Comparison of ENCODE assay signal across 22 mouse cellular contexts in the genomic region with DNA sequence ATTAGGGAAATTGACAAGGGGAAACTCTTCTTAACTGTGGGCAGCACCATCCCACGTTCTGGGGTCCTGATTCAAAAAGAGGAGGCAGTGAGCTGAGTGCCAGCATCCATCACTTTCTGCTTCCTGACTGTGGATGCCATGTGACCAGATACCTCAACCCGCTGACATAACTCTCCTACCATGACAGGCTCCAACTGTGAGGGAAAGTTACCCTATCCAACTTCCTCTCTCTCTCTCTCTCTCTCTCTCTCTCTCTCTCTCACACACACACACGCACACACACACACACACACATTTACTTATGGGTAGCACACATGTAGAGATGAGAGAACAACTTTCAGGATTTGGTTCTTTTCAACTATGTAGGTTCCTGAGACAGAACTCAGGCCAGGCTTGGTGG. TPM values are rescaled to one million over a fixed set of nuclear protein-coding genes. Genes with fewer than 3 reads are reported as not detected.
A peak's percentile ranks its signal among the peaks of the same experiment; 100 is the strongest.
DNase-seq lines count a peak whose midpoint lies in the region; ATAC-seq and TF ChIP-seq lines count a peak whose summit lies in the region.
"Had no signal": no experiment of that assay in that cellular context is flagged by ENCODE, and none has a peak within 500 bp of the region (broad histone marks: within the 10 kb centered on the region; RNA-seq: fewer than 3 reads in every experiment).

No protein-coding gene starts in this region.

- H3K9me3 ChIP-seq in liver, embryonic 12.5 days (replicated peaks), result no peaks in the 10 kb centered on the region
- no peaks in the 10 kb centered on the region for H3K9me3 ChIP-seq in liver, embryonic 11.5 days (ENCODE audit: control insufficient read depth, low read length)
- H3K9me3 ChIP-seq in liver, embryonic 16.5 days (replicated peaks; ENCODE audit: control insufficient read depth, low read length), result no peaks in the 10 kb centered on the region
- H3K9me3 ChIP-seq: embryonic facial prominence, embryonic 13.5 days; forebrain, embryonic 13.5 days; G1E; heart, embryonic 12.5 days; hindbrain, embryonic 10.5 days; hindbrain, embryonic 15.5 days had no signal

- no peak for TF ChIP-seq POLR2A in lung, adult 2 months (IDR thresholded peaks at IDR 0.05; ENCODE audit: borderline replicate concordance, extremely low read depth, low read depth, low read length)

- peaks cover 23% of the 10 kb centered on the region for H3K36me3 ChIP-seq in liver, embryonic 12.5 days
- H3K36me3 ChIP-seq in liver, embryonic 11.5 days (ENCODE audit: control insufficient read depth, insufficient read depth, low read length), result peaks cover 6% of the 10 kb centered on the region; the same call in 1 of the 2 replicates
- H3K36me3 ChIP-seq in liver, embryonic 16.5 days (ENCODE audit: control insufficient read depth, insufficient read depth), result peaks cover 12% of the 10 kb centered on the region
- H3K36me3 ChIP-seq: hindbrain, embryonic 15.5 days had no signal

- no peaks in the 10 kb centered on the region for H3K27me3 ChIP-seq in liver, embryonic 12.5 days (replicated peaks)
- no peaks in the 10 kb centered on the region for H3K27me3 ChIP-seq in liver, embryonic 11.5 days (replicated peaks; ENCODE audit: control insufficient read depth, insufficient read depth, low read length)
- H3K27me3 ChIP-seq in liver, embryonic 16.5 days (ENCODE audit: control insufficient read depth, insufficient read depth, low read depth, low read length), result no peaks in the 10 kb centered on the region
- H3K27me3 ChIP-seq: embryonic facial prominence, embryonic 13.5 days; forebrain, embryonic 13.5 days; heart, embryonic 12.5 days; hindbrain, embryonic 15.5 days had no signal

- H3K27ac ChIP-seq in liver, embryonic 12.5 days, result peak overlapping the region; percentile 99
- no peak overlapping the region for H3K27ac ChIP-seq in liver, embryonic 11.5 days (ENCODE audit: low read depth, low read length)
- H3K27ac ChIP-seq in liver, embryonic 16.5 days (ENCODE audit: low read length), result peak overlapping the region; percentile 82
- H3K27ac ChIP-seq: embryonic facial prominence, embryonic 13.5 days; forebrain, embryonic 13.5 days; hindbrain, embryonic 15.5 days had no signal

- H3K9ac ChIP-seq in liver, embryonic 12.5 days, result peak overlapping the region; percentile 98; the same call in 1 of the 2 replicates
- H3K9ac ChIP-seq in liver, embryonic 11.5 days (ENCODE audit: low read depth, low read length), result no peak overlapping the region
- no peak overlapping the region for H3K9ac ChIP-seq in liver, embryonic 16.5 days (ENCODE audit: low read depth, low read length)
- H3K9ac ChIP-seq: forebrain, embryonic 13.5 days; forebrain, postnatal 0 days; heart, embryonic 12.5 days; hindbrain, embryonic 15.5 days had no signal

- TF ChIP-seq CTCF in lung, adult 2 months (IDR thresholded peaks at IDR 0.05; ENCODE audit: insufficient read depth, low read length), result no peak

- peaks cover 58% of the 10 kb centered on the region for H3K4me1 ChIP-seq in liver, embryonic 12.5 days
- H3K4me1 ChIP-seq in liver, embryonic 11.5 days (replicated peaks; ENCODE audit: control insufficient read depth, insufficient read depth, low read length), result peaks cover 31% of the 10 kb centered on the region
- H3K4me1 ChIP-seq in liver, embryonic 16.5 days (ENCODE audit: control insufficient read depth, low read depth, low read length), result peaks cover 30% of the 10 kb centered on the region
- H3K4me1 ChIP-seq in lung, adult 2 months (ENCODE audit: control insufficient read depth, insufficient read depth, low read length), result peaks cover 2% of the 10 kb centered on the region

- H3K4me2 ChIP-seq in liver, embryonic 12.5 days, result peak overlapping the region; percentile 88
- H3K4me2 ChIP-seq in liver, embryonic 11.5 days, result no peak overlapping the region
- no peak overlapping the region for H3K4me2 ChIP-seq in liver, embryonic 16.5 days (ENCODE audit: low read depth, low read length)

- 27% methylated on average over 3 of the region's 3 CpGs for WGBS in liver, embryonic 12.5 days (ENCODE audit: insufficient replicate concordance)
- 50% methylated on average over 3 of the region's 3 CpGs for WGBS in liver, embryonic 11.5 days
- WGBS in liver, embryonic 16.5 days (ENCODE audit: insufficient replicate concordance), result 41% methylated on average over 3 of the region's 3 CpGs
- WGBS in lung, adult 2 months, result 72% methylated on average over 3 of the region's 3 CpGs

- no peak overlapping the region for H3K4me3 ChIP-seq in liver, embryonic 12.5 days
- H3K4me3 ChIP-seq in liver, embryonic 11.5 days (ENCODE audit: low read depth, low read length), result no peak overlapping the region
- no peak overlapping the region for H3K4me3 ChIP-seq in liver, embryonic 16.5 days (ENCODE audit: low read depth, low read length)
- no peak overlapping the region for H3K4me3 ChIP-seq in lung, adult 2 months (replicated peaks; ENCODE audit: extremely low read depth, low read depth, low read length)
- H3K4me3 ChIP-seq: forebrain, embryonic 13.5 days; heart, embryonic 12.5 days; hindbrain, embryonic 15.5 days had no signal

- no peak for ATAC-seq in liver, embryonic 12.5 days
- ATAC-seq in liver, embryonic 11.5 days (replicated peaks; ENCODE audit: low FRiP score), result no peak
- peak; percentile 22 for ATAC-seq in granulocyte monocyte progenitor cell, adult 5-6 weeks (replicated peaks; ENCODE audit: poor library complexity, severe bottlenecking)
- ATAC-seq in liver, embryonic 16.5 days (ENCODE audit: low read depth), result no peak
- ATAC-seq: CD4-positive, CD25-positive, alpha-beta regulatory T cell, adult 4 months; forebrain, embryonic 13.5 days; forebrain, postnatal 0 days had no signal

- DNase-seq in liver, embryonic 11.5 days (ENCODE audit: low spot score), result no peak
- no peak for DNase-seq in testis, postnatal 10 days (ENCODE audit: low spot score)
- no peak for DNase-seq in adipocyte (ENCODE audit: low spot score)
- DNase-seq in lung, adult 2 months, result no peak
- DNase-seq: adrenal gland, postnatal 14 days; B cell, adult 2 months; cerebellum, adult 11-12 months; cerebellum, adult 9-10 months; cerebellum, postnatal 25 days; forebrain, postnatal 0 days; gastrocnemius, postnatal 14 days had no signal

RNA-seq across cellular contexts. Expression of a gene that starts 1.2 kb away (rescaled TPM):
- 95.8 and 106 TPM in 2 replicates for polyA plus RNA-seq in liver, embryonic 12.5 days (2016; fragmentation: Nextera tagmentation; extraction: Ambion mirVana)
- polyA plus RNA-seq in liver, embryonic 11.5 days (2014; fragmentation: Nextera tagmentation; extraction: Ambion mirVana), result 87.3 and 98.4 TPM in 2 replicates
- total RNA-seq in granulocyte monocyte progenitor cell, adult 5-6 weeks (2014; fragmentation: Nextera tagmentation), result 7.5 and 23.0 TPM in 2 replicates
- total RNA-seq in granulocyte monocyte progenitor cell, adult 5-6 weeks (2017), result 10.9 and 12.6 TPM in 2 replicates
- 55.8 and 59.4 TPM in 2 replicates for polyA plus RNA-seq in liver, embryonic 16.5 days (2015; fragmentation: Nextera tagmentation; extraction: Ambion mirVana)
- polyA plus RNA-seq in lung, adult 2 months (2012; rRNA removed), result 21.3 and 26.9 TPM in 2 replicates

RNA-seq across cellular contexts. Expression of a gene that starts 10.3 kb away (rescaled TPM):
- 682 and 694 TPM in 2 replicates for polyA plus RNA-seq in liver, embryonic 12.5 days (2016; fragmentation: Nextera tagmentation; extraction: Ambion mirVana)
- polyA plus RNA-seq in liver, embryonic 11.5 days (2014; fragmentation: Nextera tagmentation; extraction: Ambion mirVana), result 878 and 928 TPM in 2 replicates
- 440 and 513 TPM in 2 replicates for total RNA-seq in granulocyte monocyte progenitor cell, adult 5-6 weeks (2014; fragmentation: Nextera tagmentation)
- 599 and 620 TPM in 2 replicates for total RNA-seq in granulocyte monocyte progenitor cell, adult 5-6 weeks (2017)
- 322 and 356 TPM in 2 replicates for polyA plus RNA-seq in liver, embryonic 16.5 days (2015; fragmentation: Nextera tagmentation; extraction: Ambion mirVana)
- polyA plus RNA-seq in lung, adult 2 months (2012; rRNA removed), result 35.5 and 43.2 TPM in 2 replicates

RNA-seq across cellular contexts. Expression of a gene that starts 56.3 kb away (rescaled TPM):
- not detected in 2 replicates for polyA plus RNA-seq in liver, embryonic 12.5 days (2016; fragmentation: Nextera tagmentation; extraction: Ambion mirVana)
- polyA plus RNA-seq in liver, embryonic 11.5 days (2014; fragmentation: Nextera tagmentation; extraction: Ambion mirVana), result 0.12 and 0.37 TPM in 2 replicates
- total RNA-seq in granulocyte monocyte progenitor cell, adult 5-6 weeks (2014; fragmentation: Nextera tagmentation), result not detected in 2 replicates
- total RNA-seq in granulocyte monocyte progenitor cell, adult 5-6 weeks (2017), result not detected in 2 replicates
- polyA plus RNA-seq in liver, embryonic 16.5 days (2015; fragmentation: Nextera tagmentation; extraction: Ambion mirVana), result 0.01 TPM in 1 of 2 replicates, not detected in the other
- polyA plus RNA-seq in lung, adult 2 months (2012; rRNA removed), result 0.06 and 0.17 TPM in 2 replicates
- total RNA-seq: G1E; gastrocnemius, adult 18-20 months had no signal
- polyA plus RNA-seq: G1E had no signal
